Mouse (Mus musculus) embryonic fibroblast, embryonic 13.5 days (primary cell): ENCODE results near the gene Auts2. TPM values are rescaled to one million over a fixed set of nuclear protein-coding genes. Genes with fewer than 3 reads are reported as not detected.
A peak's percentile ranks its signal among the peaks of the same experiment; 100 is the strongest.

ENCODE experiments used
- H3K27ac ChIP-seq: 2 replicates; pipeline ENCODE4 v1.5.1; 2012; ENCODE audit warnings: low read length, control low read depth, inconsistent platforms; ENCODE audit not compliant: insufficient read depth
- H3K4me1 ChIP-seq: 2 replicates; pipeline ENCODE4 v1.6.1; 2011; ENCODE audit warnings: low read length; ENCODE audit not compliant: control insufficient read depth, insufficient read depth
- H3K4me3 ChIP-seq: 2 replicates; pipeline ENCODE4 v1.5.1; 2011; ENCODE audit warnings: mild to moderate bottlenecking, control low read depth, low read length; ENCODE audit not compliant: insufficient read depth
- CTCF ChIP-seq: IDR thresholded peaks from 2 replicates; pipeline ENCODE4 v1.5.1; 2011; ENCODE audit warnings: mild to moderate bottlenecking, control low read depth, low read length, moderate library complexity, borderline replicate concordance; ENCODE audit not compliant: insufficient read depth
- POLR2A ChIP-seq: IDR thresholded peaks from 2 replicates; pipeline ENCODE4 v1.6.1; 2011; ENCODE audit warnings: low read depth, mild to moderate bottlenecking, control low read depth, low read length, moderate library complexity
- polyA plus RNA-seq: library from polyadenylated mRNA; stranded (reverse); fragments of >200 nt; gene quantifications from 2 replicates; pipeline ENCODE4 v1.2.4, GENCODE M21; 2011; ENCODE audit warnings: low read depth; ENCODE audit not compliant: missing spikeins, insufficient read length

Gene Auts2
- polyA plus RNA-seq, 1 experiment = 26.0 TPM

GRCm38 (mm10) chr5:131558403-131559174 is 984.6 kb downstream of the Auts2 start:
- Histone ChIP-seq H3K27ac (no peak overlapping the region), H3K4me3 (no peak overlapping the region), H3K4me1 (no peaks in the 10 kb centered on the region)
- TF ChIP-seq CTCF (no peak), POLR2A (no peak)

DNA sequence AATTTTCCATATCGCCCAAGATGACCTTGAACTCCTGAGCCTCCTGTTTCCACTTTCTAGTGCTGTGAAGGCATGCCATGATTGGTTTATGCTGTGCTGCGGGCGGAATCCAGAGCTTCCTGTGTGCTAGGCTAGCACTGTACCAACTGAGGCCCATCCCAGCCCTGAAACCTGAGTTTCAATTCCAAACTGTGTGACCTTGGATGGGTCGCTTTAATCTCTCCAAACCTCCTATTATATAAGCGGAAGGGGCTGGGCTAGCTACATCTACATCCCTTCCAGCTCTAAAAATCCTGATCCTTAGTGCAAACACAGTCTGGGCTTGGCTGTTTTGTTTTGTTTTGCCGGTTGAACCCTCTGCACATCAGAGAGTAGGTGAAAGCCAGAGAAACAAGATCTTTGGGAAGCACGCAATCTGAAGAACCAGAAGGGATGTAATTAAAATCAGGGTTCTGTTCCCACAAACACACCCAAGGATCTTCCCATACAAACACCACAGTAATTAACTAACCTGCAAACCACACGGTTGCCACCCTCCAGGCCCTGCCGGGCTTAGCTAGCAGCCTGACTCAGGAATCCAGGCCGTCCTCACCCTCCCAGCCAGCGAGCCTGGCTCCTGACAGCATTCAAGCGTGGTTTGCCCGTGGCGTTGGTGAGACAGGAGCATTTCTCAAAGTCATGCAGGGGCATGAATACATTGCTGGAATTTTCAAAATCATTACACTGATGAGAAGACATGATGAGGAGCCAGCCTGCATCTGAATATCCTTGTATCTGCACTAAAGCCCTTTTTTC is 985.4 kb downstream of the Auts2 start:
- no peaks in the 10 kb centered on the region for H3K4me1 ChIP-seq
- H3K4me3 ChIP-seq = no peak overlapping the region
- H3K27ac ChIP-seq = no peak overlapping the region
- TF ChIP-seq POLR2A (no peak), CTCF (no peak)

DNA sequence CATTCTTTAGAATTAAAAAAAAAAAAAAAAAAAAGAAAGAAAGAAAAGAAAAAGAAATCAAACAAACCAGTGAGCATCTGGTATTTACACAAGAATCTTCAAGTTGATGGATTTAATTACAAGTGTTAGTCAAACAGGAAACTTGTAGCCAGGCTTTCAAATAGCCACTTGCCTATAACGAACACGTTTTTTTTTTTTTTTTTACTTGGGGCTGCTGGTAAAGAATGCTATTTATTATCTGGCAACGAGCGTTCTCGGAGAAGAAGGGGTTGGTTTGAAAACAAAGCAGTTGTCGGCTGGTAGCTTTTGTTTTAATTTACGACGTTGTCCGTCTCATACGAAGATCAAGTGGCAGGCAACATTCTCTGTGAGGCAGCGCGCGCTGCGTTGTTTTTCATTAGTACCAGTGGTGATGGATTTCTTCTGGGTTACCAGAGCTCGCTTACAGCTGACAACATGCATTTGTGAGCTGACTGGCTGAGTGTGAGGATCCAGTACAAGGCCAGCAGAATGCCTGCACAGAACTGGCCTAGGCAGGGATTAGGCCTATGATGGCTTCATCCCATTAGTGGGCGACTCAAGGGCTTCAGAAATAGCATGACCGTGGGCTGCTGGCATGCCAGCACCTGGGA is 994.1 kb downstream of the Auts2 start:
- no peak for TF ChIP-seq POLR2A
- no peak for TF ChIP-seq CTCF
- Histone ChIP-seq H3K4me3 (no peak overlapping the region), H3K4me1 (no peaks in the 10 kb centered on the region), H3K27ac (no peak overlapping the region)

GRCm38 (mm10) chr5:131547926-131548325 is 995.2 kb downstream of the Auts2 start:
- Histone ChIP-seq H3K27ac (no peak overlapping the region), H3K4me1 (no peaks in the 10 kb centered on the region), H3K4me3 (no peak overlapping the region)
- TF ChIP-seq POLR2A (no peak), CTCF (no peak)

- H3K4me3 ChIP-seq = no peak overlapping the region
- TF ChIP-seq POLR2A = no peak
- TF ChIP-seq CTCF = no peak
- no peak overlapping the region for H3K27ac ChIP-seq
- H3K4me1 ChIP-seq = no peaks in the 10 kb centered on the region
Measured at GRCm38 (mm10) chr5:131546414-131546813, 996.7 kb downstream of the Auts2 start.

GRCm38 (mm10) chr5:131544381-131544780 is 998.8 kb downstream of the Auts2 start:
- TF ChIP-seq CTCF (no peak), POLR2A (no peak)
- Histone ChIP-seq H3K4me3 (no peak overlapping the region), H3K27ac (no peak overlapping the region), H3K4me1 (no peaks in the 10 kb centered on the region)

- Histone ChIP-seq H3K4me3 (peak overlapping the region; percentile 83), H3K4me1 (peaks cover 4% of the 10 kb centered on the region), H3K27ac (peak overlapping the region; percentile 69; the same call in 1 of the 2 replicates)
- TF ChIP-seq POLR2A (peak; percentile 93), CTCF (0 out of 2 replicates have a peak, but pooled peaks have one; percentile 13)
Measured at GRCm38 (mm10) chr5:131538311-131538915, 1004.7 kb downstream of the Auts2 start.

DNA sequence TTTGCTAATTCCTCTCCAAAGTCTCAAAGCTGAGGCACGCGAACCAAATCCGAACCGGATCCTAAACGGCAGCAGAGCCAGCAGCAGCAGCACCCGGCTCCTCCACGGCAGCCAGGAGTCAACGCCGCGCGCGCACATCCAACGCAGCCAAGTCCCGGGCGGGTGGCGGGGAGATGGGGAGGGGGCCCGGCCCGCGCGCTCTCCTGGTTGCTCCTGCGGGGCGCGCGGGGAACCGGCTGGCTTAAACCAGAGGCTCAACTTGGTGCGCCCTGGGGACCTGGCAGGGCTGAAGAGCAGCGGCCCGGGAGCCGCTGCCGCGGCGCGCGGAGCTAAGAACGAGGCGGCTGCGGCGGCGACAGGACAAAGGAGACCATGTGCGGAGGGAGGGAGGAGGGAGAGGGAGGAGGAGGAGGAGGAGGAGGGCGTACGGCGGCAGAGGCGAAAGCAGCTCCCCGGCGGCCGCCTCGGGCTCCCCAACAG is 1005.3 kb downstream of the Auts2 start:
- H3K27ac ChIP-seq = peak overlapping the region; percentile 69
- H3K4me1 ChIP-seq = peaks cover 4% of the 10 kb centered on the region
- no peak for TF ChIP-seq CTCF
- no peak; the same call in 1 of the 2 replicates for TF ChIP-seq POLR2A
- H3K4me3 ChIP-seq = peak overlapping the region; percentile 83

DNA sequence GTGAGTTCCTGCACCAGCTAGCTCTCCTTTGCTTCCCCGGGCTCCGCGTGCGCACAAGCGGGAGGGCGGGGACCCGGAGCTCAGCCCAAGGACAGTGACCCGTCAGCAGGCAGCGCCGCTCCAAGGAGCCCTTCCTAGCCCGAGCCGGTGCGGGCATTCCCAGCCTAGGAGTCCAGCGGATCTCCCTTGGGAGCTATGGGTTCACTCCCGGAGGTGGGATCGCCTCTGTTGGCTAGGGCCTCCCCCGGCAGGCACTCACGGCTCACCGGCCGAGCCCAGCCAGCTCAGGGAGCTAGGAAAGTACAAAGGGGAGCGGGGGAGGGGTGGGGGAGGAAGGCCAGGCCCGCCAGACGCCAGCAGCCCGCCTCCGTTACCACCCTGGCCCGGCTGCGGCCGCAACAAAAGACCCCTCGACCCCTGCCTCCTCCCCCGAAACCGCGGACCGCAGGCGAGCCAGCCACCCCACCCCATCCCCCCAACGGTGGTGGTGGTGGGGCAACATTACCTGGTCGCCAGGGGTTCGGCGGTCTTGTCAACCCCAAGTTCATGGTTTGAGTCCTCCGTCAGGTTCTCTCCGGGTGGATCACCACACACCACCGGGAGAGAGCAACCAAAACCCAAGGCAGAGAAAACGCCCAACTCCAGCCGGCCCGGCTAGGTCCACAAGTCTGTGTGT is 1005.9 kb downstream of the Auts2 start:
- peak overlapping the region; percentile 83 for H3K4me3 ChIP-seq
- TF ChIP-seq CTCF = no peak
- TF ChIP-seq POLR2A = peak; percentile 43
- H3K27ac ChIP-seq = peak overlapping the region; percentile 60
- H3K4me1 ChIP-seq = peaks cover 4% of the 10 kb centered on the region
